Mouse (Mus musculus): ENCODE data around the gene Phyhd1.

Gene Phyhd1

DNA sequence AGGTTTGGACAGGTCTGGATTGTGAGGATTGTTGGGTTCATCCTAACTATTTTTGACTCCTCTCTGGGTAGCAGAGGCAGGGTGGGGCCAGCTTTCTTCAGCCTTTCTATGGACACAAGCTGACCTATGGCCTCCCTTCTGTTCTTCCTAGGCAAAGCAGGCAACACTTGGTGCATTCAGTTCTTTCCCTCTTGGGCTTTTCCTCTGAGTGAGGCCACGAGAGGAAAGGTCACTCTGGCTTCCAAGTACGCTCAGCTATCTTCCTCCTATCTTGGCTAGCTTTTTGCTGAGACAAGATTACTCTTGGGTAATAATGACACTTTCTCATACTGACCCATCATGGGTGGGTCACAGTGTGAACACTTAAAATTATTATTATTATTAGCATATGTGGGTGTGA, 17.2 kb downstream of the Phyhd1 start:
- no peak for DNase-seq (ENCODE audit: low spot score in 2 of 2)

DNA sequence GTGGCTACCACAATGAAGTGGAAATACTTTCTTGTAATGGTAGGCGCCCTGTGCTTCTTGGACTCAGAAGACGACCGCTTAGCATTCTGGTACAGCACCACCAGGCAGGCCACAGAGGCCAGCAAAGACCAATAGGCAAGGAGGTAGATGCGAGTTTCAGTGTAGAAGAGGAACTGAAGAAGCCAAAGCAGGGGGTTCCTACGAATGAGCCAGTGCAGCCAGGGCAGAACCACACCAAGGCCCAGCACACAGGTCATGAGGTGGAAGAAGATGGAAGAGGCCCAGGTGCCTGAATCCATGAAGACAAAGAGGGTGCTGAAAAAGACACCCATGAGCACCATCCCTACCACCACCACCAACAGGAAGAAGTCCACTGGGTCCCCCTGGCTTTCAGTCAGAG, 19.0 kb downstream of the Phyhd1 start:
- DNase-seq (ENCODE audit: low spot score in 2 of 2): no peak

DNA sequence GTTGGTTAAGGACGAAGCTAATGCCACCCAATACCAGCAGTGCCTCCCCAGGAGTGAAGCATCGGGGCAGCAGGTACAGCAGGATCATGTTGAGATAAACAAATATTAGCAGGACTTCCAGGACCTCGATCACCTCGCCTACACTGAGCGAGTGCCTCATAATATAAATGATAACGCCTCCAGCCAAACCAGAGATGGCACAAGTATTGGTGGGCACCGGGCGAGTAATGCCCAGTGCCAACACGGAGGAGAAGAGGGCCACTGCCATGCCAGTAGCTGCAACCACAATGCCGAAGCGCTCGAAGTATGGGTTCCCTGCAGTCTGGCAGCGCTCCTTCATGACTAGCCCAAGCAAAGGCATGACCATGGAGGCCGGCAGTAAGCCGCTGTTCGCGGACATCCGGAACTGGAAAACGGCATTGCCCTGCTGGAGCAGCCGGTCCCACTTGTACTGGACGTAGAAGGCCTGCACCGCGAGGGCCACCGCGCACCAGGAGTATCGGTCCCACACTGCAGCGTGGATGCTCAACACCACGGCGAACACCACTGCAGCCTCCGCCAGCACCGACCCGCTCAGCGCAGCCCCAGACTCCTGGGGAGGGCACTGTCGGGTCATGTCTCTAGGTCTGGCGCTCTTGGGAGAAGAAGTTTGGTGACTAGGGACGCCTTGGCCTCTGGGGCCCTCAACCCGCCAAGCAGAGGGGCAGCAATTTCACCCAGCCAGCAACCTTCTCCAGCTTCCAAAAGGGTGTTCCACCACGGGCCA, 19.6 kb downstream of the Phyhd1 start:
- DNase-seq (ENCODE audit: low spot score in 2 of 2): no peak

DNA sequence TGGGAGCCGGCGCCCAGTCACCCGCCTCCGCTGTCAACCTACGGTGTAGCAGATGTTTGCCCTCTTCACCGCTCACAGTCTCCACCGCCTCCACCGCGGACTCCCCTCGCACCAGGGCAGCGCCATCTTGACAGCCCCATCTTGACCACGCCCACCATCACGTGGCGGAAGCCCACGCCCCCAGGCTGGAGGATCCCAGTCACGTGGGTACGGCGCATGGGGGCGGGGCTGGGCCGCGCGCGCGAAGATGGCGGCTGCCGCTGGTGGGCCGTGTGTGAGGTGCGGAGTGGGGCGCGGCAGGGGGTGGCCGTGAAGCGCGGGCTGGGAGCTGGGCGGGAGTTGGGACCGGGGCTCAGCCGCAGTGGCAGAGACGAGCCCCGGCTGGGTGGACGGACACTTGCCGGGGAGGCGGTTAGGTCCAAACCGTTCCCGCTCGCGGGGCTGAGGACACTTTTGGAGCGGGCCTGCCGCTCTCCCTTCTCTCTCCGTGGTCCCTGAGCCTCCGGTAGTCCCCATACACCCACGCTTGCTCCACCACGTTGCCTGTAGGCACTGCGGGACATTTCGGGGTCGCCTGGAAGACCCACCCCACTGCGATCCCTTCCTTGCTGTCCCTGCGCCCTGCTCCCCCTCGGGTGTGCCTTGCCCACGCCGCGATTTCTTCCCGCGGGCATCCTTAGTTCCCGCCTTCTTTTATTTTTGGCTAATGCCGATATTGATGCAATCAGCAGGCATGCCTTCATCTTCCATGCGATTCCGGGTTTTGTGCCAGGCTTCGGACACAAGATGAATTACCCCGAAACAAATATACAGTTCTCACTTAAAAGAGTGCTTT, 20.4 kb downstream of the Phyhd1 start, which contains the start of the genes Dolk and Nup188:
TSS of gene Dolk (minus strand) at position 143 of the 835 bp plus-strand sequence.
TSS of gene Nup188 (plus strand) at position 206 of the 835 bp plus-strand sequence.
- DNase-seq (ENCODE audit: low spot score in 2 of 2): peak; percentile 95 to 99

DNA sequence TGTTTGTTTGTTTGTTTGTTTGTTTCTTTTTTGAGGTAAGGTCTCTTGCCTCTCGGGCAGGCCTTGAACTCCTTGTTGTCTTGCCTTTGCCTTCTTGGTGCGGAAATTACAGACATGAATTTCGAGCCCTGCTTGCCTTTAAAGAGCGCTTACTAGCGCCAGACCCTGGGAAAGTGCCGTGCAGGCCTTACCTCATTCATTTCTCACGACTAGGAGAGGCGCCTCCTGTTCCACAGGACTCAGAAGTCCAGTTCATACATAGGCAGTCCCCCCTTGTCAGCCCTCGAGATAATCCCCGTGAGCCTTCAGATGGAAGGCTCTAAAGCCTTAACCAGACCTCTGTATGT, 21.0 kb downstream of the Phyhd1 start:
- DNase-seq (ENCODE audit: low spot score in 2 of 2): peak in 1 of 2 experiments; percentile 17

DNA sequence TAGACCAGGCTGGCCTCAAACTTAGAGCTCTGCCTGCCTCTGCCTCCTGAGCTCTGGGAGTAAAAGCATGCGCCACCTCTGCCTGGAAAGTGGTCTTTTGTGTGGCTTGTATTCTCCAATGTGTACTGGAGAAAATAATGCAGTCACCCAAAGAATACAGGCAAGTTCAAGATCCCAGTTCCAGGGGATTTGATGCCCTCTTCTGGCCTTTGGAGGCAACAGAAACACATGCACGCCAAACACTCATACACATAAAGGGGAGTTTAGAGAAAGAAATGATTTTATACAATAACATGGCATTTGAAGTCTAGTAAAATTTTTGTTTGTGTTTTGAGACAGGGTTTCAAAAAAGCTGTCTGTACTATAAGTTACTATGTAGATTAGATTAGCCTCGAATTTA, 33.5 kb downstream of the Phyhd1 start:
- DNase-seq (ENCODE audit: low spot score in 2 of 2): no peak

DNA sequence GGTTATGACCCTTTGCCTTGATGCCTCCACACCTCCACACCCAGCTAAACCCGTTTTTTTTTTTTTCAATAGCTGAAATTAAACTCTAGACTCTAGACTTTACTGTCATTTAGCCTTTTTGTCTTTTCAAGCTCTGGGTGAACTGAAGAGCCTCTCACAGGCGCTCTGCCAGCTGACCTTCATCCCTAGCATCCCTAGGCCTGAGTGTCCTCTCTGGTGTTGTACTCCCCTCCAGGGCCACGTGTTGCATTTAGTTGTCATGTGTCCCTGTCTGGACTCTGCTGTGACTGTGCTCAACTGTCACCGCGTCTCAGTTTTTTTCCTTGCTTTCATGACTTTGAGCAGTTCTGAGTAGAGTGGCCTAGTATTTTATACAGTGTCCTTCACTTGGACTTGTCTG, 34.0 kb downstream of the Phyhd1 start:
- DNase-seq (ENCODE audit: low spot score in 2 of 2): no peak

DNA sequence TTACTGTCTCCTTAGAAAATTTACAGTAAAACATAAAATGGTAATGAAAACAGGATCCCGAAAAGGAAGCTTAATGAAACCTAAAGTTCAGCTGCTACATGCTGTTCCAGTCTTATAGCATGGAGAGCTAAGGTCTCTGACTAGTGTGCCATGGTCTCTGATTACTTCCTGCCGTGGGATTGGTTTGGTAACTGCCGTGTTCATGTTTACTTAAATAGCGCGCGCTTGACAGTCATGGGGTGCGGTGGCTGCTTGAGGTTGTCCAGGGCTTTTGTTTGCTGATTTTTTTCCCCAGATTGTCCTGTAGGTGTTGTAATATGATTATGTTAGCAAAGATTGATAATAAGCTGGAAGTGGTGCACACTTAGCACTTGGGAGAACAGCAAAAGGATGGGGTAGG, 40.1 kb downstream of the Phyhd1 start:
- DNase-seq (ENCODE audit: low spot score in 2 of 2): no peak

DNA sequence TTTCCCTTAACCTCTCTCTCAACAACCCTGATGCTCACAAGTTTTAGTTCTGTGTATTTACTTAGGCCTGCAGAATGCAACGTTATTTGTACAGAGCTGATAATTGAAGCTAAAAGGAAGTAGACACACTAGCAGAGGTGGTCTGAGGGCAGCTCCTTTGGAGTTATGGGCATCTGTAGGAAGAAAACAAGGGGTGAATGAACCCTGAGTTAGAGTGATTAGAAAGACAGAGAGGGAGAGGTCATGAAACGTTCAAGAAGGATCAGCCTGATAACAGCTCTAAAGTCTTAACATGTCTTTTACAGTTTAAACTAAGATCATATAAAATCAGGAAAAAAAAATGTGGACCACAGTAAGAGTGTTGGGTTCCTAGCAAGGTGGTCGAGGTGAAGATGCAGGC, 43.3 kb downstream of the Phyhd1 start:
- no peak for DNase-seq (ENCODE audit: low spot score in 2 of 2)

DNA sequence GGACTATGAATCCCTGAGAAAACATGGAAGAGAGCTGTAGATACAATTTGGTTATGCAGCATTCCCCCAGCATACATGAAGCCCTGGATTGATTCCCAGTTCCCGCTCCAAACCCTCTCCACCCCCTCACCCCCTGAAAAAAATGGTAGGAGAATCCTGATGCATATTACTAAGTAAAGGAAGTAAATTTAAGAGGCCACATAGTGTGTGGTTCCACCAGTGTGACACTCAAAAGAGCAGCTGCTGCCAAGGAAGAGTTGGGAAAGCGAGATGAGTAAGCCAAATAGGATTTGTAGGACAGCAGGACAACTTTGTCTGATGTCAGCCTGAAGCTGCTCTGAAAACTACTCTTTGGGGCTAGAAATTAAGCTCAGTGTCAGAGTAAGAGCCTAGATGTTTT, 45.5 kb downstream of the Phyhd1 start:
- no peak for DNase-seq (ENCODE audit: low spot score in 2 of 2)

DNA sequence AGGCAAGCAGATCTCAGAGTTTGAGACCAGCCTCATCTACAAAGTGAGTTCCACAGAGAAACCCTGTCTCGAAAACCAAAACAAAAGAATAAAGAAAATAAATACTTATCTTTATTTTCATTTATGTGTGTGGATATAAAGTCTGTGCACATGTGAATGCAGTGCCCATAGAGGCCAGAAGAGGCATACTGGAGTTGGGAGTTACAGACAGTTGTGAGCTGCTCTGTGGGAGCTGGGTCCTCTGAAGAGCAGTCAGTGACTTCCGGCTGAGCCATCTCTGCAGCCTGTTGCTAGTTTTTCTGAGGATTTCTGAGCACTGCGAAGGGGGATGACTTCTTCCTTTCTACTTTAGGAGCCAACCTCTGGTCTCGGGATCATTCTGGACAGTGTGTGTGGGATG, 50.1 kb downstream of the Phyhd1 start:
- DNase-seq (ENCODE audit: low spot score in 2 of 2): no peak

DNA sequence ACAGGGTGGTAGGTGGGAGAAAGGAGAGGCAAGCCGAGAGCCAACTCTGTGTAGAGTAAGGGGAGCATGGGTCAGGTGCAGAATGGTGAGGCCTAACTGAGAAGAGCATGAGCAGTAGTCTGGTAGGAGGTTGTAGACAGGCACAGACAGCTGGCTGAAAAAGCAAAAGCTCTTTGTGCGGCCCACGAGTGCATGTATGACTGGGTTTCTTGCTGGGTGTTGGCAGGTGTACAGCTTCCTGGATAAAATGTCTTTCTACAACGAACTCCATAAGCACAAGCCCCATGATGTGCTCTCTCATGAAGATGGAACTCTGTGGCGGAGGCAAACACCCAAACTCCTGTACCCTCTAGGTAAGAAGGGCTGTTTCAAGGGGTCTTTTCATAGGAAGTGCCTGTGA, 51.0 kb downstream of the Phyhd1 start:
- DNase-seq (ENCODE audit: low spot score in 2 of 2): no peak

DNA sequence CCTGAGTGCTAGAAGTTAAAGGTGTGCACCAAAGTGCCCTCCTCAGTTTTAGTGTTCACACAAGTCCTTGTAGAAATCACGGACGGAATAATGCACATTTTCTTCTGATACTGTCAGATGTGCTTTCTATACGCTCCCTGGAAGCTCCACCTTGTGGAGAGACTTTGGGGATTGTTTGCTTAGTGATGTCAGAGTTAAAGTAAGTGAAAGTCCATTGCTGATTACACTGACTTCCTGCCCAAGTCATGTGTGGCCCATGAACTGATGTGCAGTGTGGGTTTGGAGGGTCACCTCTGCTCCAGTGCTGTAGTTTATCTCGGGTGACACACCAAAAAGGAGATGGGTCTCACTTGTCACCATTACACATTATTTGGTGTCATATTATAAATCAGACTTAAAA, 53.3 kb downstream of the Phyhd1 start:
- DNase-seq (ENCODE audit: low spot score in 2 of 2): no peak

DNA sequence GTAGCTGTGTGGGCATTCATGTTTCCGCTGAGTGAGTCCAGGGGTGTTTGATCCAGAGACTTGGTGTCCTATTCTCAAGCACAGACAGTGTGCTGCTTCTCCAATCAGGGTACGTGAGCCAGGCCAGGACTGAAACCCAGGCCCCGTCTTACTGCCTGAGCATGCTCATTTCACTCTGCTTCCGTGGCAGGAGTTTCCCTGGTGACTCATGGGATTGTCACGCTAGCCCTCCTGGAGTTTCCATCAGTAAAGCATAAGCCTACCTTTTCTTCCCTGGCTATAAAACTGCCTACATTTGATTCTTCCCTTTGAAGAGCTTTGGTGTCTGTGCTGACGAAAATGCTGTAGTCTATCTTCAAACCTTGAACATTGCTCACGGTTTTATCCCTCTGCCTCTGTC, 57.1 kb downstream of the Phyhd1 start:
- no peak for DNase-seq (ENCODE audit: low spot score in 2 of 2)

DNA sequence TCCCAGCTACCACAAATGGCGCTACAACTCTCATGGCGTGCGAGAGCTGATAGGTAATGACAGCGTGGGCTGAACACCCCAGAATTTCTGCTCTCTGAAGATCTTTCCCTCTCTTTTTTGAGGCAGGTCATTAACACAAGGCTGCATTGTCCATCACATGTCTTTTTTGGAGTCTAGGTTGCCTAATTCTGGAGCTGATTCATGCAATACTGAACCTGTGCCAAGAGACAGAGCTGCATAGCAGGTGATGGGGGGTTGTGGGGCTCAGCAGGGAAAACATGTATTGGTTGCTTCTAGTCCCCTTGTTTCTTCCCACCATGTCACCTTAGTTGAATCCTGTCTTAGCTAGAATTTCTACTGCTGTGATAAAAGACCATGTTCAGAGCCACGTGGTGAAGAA, 59.3 kb downstream of the Phyhd1 start:
- DNase-seq (ENCODE audit: low spot score in 2 of 2): no peak

DNA sequence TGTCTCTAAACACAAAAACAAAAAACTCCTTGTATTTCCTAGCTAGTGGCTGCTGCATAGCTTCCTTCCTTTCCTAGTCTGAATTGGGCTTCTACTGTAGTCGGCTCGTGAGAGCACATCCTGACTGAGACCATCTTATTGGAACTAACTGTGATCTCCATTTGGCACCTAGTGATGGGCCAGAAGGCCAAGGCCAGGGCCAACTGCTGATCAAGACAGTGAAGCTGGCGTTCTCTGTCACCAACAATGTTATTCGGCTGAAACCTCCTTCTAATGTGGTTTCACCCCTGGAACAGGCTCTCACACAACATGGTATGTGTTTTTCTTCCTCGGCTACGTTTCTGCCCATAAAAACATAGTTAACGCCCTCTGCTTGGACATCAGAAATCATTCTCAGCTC, 61.3 kb downstream of the Phyhd1 start:
- DNase-seq (ENCODE audit: low spot score in 2 of 2): no peak

DNA sequence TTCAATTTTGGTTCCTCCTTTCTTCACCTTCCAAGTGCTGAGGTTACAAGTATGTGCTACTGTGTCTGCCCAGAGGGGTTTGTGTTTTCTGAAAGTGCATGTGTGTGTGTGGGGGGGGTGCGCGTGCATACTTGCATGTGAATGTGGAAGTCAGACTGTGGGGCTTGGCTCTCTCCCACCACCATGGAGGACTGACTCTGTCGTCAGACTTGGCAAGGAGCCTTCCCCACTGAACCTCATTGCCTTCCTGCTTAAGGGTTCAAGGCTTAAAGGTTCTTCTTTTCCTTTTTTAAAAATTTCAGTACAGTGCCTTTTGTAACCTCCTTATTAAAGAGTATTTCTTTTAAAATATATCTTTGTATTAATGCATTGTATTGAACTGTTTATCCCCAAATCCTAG, 62.8 kb downstream of the Phyhd1 start:
- no peak for DNase-seq (ENCODE audit: low spot score in 2 of 2)

Data from thymus, postnatal 10 days (tissue).